Mouse (Mus musculus) myocyte (in vitro differentiated cells): ENCODE measurements around the gene Tbc1d14.

Source experiments
- CEBPB ChIP-seq: IDR thresholded peaks from 2 replicates; pipeline ENCODE4 v1.6.1; 2011; ENCODE audit warnings: mild to moderate bottlenecking, moderate library complexity; ENCODE audit not compliant: poor library complexity, insufficient read depth, severe bottlenecking
- E2F4 ChIP-seq: IDR thresholded peaks from one replicate; pipeline ENCODE4 v1.6.1; 2011; ENCODE audit warnings: mild to moderate bottlenecking, control low read depth, moderate library complexity; ENCODE audit not compliant: insufficient read depth
- MYOG ChIP-seq, 3 experiments: IDR thresholded peaks; one replicate each; pipeline ENCODE4 v1.6.1; 2011; ENCODE audit warnings: control low read depth in 2 of 3, low read depth in 2 of 3, mild to moderate bottlenecking in 2 of 3; ENCODE audit not compliant: insufficient read length in 2 of 3, control insufficient read depth in 1 of 3, insufficient read depth in 1 of 3
- POLR2A ChIP-seq: IDR thresholded peaks from one replicate; pipeline ENCODE4 v1.6.1; 2011; ENCODE audit warnings: low read depth, mild to moderate bottlenecking, control low read depth, moderate library complexity; ENCODE audit not compliant: insufficient read length
- TCF12 ChIP-seq: IDR thresholded peaks from one replicate; pipeline ENCODE4 v1.6.1; 2011; ENCODE audit warnings: mild to moderate bottlenecking, control low read depth; ENCODE audit not compliant: poor library complexity, insufficient read depth, severe bottlenecking
- USF1 ChIP-seq: IDR thresholded peaks from one replicate; pipeline ENCODE4 v1.6.1; 2011; ENCODE audit warnings: low read depth, mild to moderate bottlenecking, control low read depth, moderate library complexity

DNA sequence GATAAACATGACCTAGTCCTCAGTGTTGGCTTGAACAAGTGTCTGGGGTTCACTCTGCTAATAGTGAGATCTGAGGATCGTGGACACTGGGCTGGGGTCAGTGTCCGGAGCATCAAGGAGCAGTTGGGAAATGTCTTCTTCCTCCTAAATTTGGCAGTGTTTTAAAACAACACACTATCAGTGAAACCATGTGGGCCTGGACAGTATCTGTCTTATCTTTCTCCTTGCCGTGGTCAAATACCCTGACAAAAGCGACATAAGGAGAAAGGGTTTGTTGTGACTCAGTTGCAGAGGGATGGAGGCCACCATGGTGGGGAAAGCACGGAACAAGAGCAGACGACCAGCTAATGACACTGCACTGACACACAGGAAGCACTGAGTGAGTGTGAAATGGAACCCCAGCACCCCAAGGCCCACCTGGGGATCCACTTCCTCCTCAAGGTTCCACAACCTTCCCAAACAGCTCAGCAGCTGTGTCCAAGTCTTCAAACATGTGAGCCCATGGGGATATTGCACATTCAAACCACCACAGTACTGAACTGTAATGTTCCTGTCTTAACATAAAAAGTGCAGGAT, 58.5 kb downstream of the Tbc1d14 start:
- no peak for TF ChIP-seq POLR2A
- no peak for TF ChIP-seq E2F4
- TF ChIP-seq CEBPB = no peak
- TF ChIP-seq TCF12 = no peak
- TF ChIP-seq USF1 = no peak
- no peak for TF ChIP-seq MYOG (IDR thresholded peaks at IDR 0.05; ENCODE audit: control insufficient read depth in 1 of 3, insufficient read depth in 1 of 3, insufficient read length in 2 of 3, low read depth in 2 of 3)
